In genomic region chr17:86812029-86812428, GRCm38 (mm10) we compare ENCODE assay signal across 9 mouse cellular contexts. TPM values are rescaled to one million over a fixed set of nuclear protein-coding genes. Genes with fewer than 3 reads are reported as not detected.
DNase-seq lines count a peak whose midpoint lies in the region; ATAC-seq and TF ChIP-seq lines count a peak whose summit lies in the region.
"Had no signal": no experiment of that assay in that cellular context is flagged by ENCODE, and none has a peak within 500 bp of the region (broad histone marks: within the 10 kb centered on the region; RNA-seq: fewer than 3 reads in every experiment).

No protein-coding gene starts in this region.

- TF ChIP-seq EP300 in CH12.LX (IDR thresholded peaks at IDR 0.05; ENCODE audit: low read length): no peak

- H3K9ac ChIP-seq in intestine, postnatal 0 days (ENCODE audit: low read depth, low read length): no peak overlapping the region
- no peak overlapping the region for H3K9ac ChIP-seq in intestine, embryonic 15.5 days
- no peak overlapping the region for H3K9ac ChIP-seq in CH12.LX (ENCODE audit: insufficient read depth, low read depth)
- H3K9ac ChIP-seq in neural tube, embryonic 15.5 days (replicated peaks): no peak overlapping the region

- ATAC-seq in intestine, postnatal 0 days: no peak
- no peak for ATAC-seq in intestine, embryonic 15.5 days
- ATAC-seq in neural tube, embryonic 15.5 days (ENCODE audit: low FRiP score): peak; percentile 47; the same call in 1 of the 2 replicates

- in situ Hi-C loops in CH12.LX (cut with MboI; ENCODE audit: low pct_ligation_motif_present, low pct_unique_long_range_greater_than_20kb, low sequenced_read_pairs): loop anchor here (25.0 kb wide), 1 partner anchor 300 kb away; the partner anchor contains the start of gene Gm10309

- no peaks in the 10 kb centered on the region for H3K79me2 ChIP-seq in CH12.LX (replicated peaks; ENCODE audit: control insufficient read depth, extremely low read depth, insufficient read depth, poor library complexity, severe bottlenecking)

- no peaks in the 10 kb centered on the region for H3K27me3 ChIP-seq in intestine, postnatal 0 days (replicated peaks; ENCODE audit: control insufficient read depth, insufficient read depth, low read length)
- H3K27me3 ChIP-seq in intestine, embryonic 15.5 days (replicated peaks): no peaks in the 10 kb centered on the region
- peaks cover under 1% of the 10 kb centered on the region for H3K27me3 ChIP-seq in CH12.LX (replicated peaks)
- no peaks in the 10 kb centered on the region for H3K27me3 ChIP-seq in neural tube, embryonic 15.5 days (replicated peaks)

- WGBS in intestine, postnatal 0 days: 2% methylated on average over 4 of the region's 4 CpGs
- 3% methylated on average over 4 of the region's 4 CpGs for WGBS in intestine, embryonic 15.5 days
- WGBS in neural tube, embryonic 15.5 days: 0% methylated on average over 4 of the region's 4 CpGs

- TF ChIP-seq POLR2A in CH12.LX (IDR thresholded peaks at IDR 0.05; ENCODE audit: low read depth, low read length): no peak

- H3K4me3 ChIP-seq in intestine, postnatal 0 days (ENCODE audit: low read depth, low read length): no peak overlapping the region
- H3K4me3 ChIP-seq in intestine, embryonic 15.5 days (replicated peaks): no peak overlapping the region
- H3K4me3 ChIP-seq in CH12.LX (replicated peaks in 1 of 3; ENCODE audit: low read depth in 2 of 3, low read length in 2 of 3, poor library complexity in 1 of 3): no peak overlapping the region
- H3K4me3 ChIP-seq in neural tube, embryonic 15.5 days (replicated peaks): no peak overlapping the region
- H3K4me3 ChIP-seq: megakaryocyte, embryonic 14.5 days had no signal

- H3K36me3 ChIP-seq in intestine, postnatal 0 days (ENCODE audit: control insufficient read depth, insufficient read depth): peaks cover 15% of the 10 kb centered on the region
- H3K36me3 ChIP-seq in intestine, embryonic 15.5 days: no peaks in the 10 kb centered on the region
- no peaks in the 10 kb centered on the region for H3K36me3 ChIP-seq in CH12.LX (replicated peaks in 1 of 2; ENCODE audit: control insufficient read depth in 1 of 2, insufficient read depth in 1 of 2, low read length in 1 of 2)
- no peaks in the 10 kb centered on the region for H3K36me3 ChIP-seq in neural tube, embryonic 15.5 days

- dilution Hi-C loops in CH12.LX (cut with MboI; ENCODE audit: extremely low pct_ligation_motif_present, extremely low pct_unique_long_range_greater_than_20kb, low sequenced_read_pairs): no loop called here

- no peak overlapping the region for H3K4me2 ChIP-seq in intestine, postnatal 0 days (replicated peaks; ENCODE audit: low read depth)
- no peak overlapping the region for H3K4me2 ChIP-seq in intestine, embryonic 15.5 days (replicated peaks)
- no peak overlapping the region for H3K4me2 ChIP-seq in CH12.LX (ENCODE audit: insufficient read depth, low read depth, poor library complexity, severe bottlenecking)
- H3K4me2 ChIP-seq in neural tube, embryonic 15.5 days: no peak overlapping the region

- DNase-seq in CH12.LX (ENCODE audit: extremely low read depth): peak; percentile 45
- DNase-seq in ZHBTc4 (ENCODE audit: low read depth, low spot score): peak; percentile 61
- DNase-seq in forelimb bud, embryonic 11.5 days (ENCODE audit: low read depth, low spot score): peak; percentile 24
- no peak for DNase-seq in testis, postnatal 10 days (ENCODE audit: low spot score)
- no peak for DNase-seq in natural killer cell, adult 2 months (ENCODE audit: low spot score in 2 of 2)

- no peak overlapping the region for H3K27ac ChIP-seq in intestine, postnatal 0 days (ENCODE audit: low read depth, low read length)
- H3K27ac ChIP-seq in intestine, embryonic 15.5 days: no peak overlapping the region
- H3K27ac ChIP-seq in CH12.LX (ENCODE audit: insufficient read depth, low read depth): no peak overlapping the region
- H3K27ac ChIP-seq in neural tube, embryonic 15.5 days (replicated peaks): no peak overlapping the region

- H3K4me1 ChIP-seq in intestine, postnatal 0 days (replicated peaks; ENCODE audit: control insufficient read depth, insufficient read depth, low read length): no peaks in the 10 kb centered on the region; the same call in 1 of the 2 replicates
- peaks cover 4% of the 10 kb centered on the region; the same call in 1 of the 2 replicates for H3K4me1 ChIP-seq in intestine, embryonic 15.5 days (replicated peaks)
- peaks cover 2 to 4% of the 10 kb centered on the region in 2 experiments; a peak in 1 of 4 replicates for H3K4me1 ChIP-seq in CH12.LX (ENCODE audit: control insufficient read depth in 1 of 2, insufficient read depth in 2 of 2)
- H3K4me1 ChIP-seq in neural tube, embryonic 15.5 days: peaks cover 4% of the 10 kb centered on the region
- H3K4me1 ChIP-seq: megakaryocyte, embryonic 14.5 days had no signal

- TF ChIP-seq RAD21 in CH12.LX (IDR thresholded peaks at IDR 0.05; ENCODE audit: low read depth, low read length): peak; percentile 79

- H3K9me3 ChIP-seq in intestine, postnatal 0 days (ENCODE audit: control insufficient read depth): no peaks in the 10 kb centered on the region
- no peaks in the 10 kb centered on the region for H3K9me3 ChIP-seq in intestine, embryonic 15.5 days
- H3K9me3 ChIP-seq in CH12.LX (replicated peaks; ENCODE audit: low read length): no peaks in the 10 kb centered on the region
- no peaks in the 10 kb centered on the region for H3K9me3 ChIP-seq in neural tube, embryonic 15.5 days (replicated peaks)
- H3K9me3 ChIP-seq: megakaryocyte, embryonic 14.5 days had no signal

- peak; percentile 77 for TF ChIP-seq CTCF in intestine, postnatal 0 days (IDR thresholded peaks at IDR 0.05; ENCODE audit: low read depth)
- peak; percentile 35 to 84 for TF ChIP-seq CTCF in CH12.LX (conservative IDR thresholded peaks at IDR 0.05 in 1 of 2, IDR thresholded peaks at IDR 0.05 in 1 of 2; ENCODE audit: low read depth in 2 of 2, low read length in 2 of 2)

TF ChIP-seq in CH12.LX, 34 proteins besides CTCF, POLR2A, EP300 and RAD21:
- no peak for TF ChIP-seq CHD1 (IDR thresholded peaks at IDR 0.05; ENCODE audit: low read depth, low read length)
- peak; percentile 70 for TF ChIP-seq ZC3H11A (IDR thresholded peaks at IDR 0.05; ENCODE audit: low read depth, low read length)
- peak; percentile 76 for TF ChIP-seq BHLHE40 (IDR thresholded peaks at IDR 0.05; ENCODE audit: low read depth, low read length)
- no peak for TF ChIP-seq CHD2 (IDR thresholded peaks at IDR 0.05; ENCODE audit: low read length)
- peak; percentile 44; the same call in 1 of the 2 replicates for TF ChIP-seq JUND (conservative IDR thresholded peaks at IDR 0.05; ENCODE audit: low read depth, low read length)
- TF ChIP-seq ZNF384 (IDR thresholded peaks at IDR 0.05; ENCODE audit: low read depth, low read length): no peak
- no peak for TF ChIP-seq ETS1 (conservative IDR thresholded peaks at IDR 0.05; ENCODE audit: low read depth, low read length)
- 0 out of 2 replicates have a peak, but pooled peaks have one; percentile 45 for TF ChIP-seq MAZ (IDR thresholded peaks at IDR 0.05; ENCODE audit: low read depth, low read length)
- TF ChIP-seq IRF4 (IDR thresholded peaks at IDR 0.05; ENCODE audit: low read depth, low read length): peak; percentile 32; the same call in 1 of the 2 replicates
- peak; percentile 88 for TF ChIP-seq SMC3 (IDR thresholded peaks at IDR 0.05; ENCODE audit: low read depth, low read length)
- peak; percentile 65 for TF ChIP-seq MAX (IDR thresholded peaks at IDR 0.05; ENCODE audit: low read length)
- TF ChIP-seq E2F4 (IDR thresholded peaks at IDR 0.05; ENCODE audit: insufficient replicate concordance, low read depth, low read length): 0 out of 2 replicates have a peak, but pooled peaks have one; percentile 45
- peak; percentile 59; the same call in 1 of the 2 replicates for TF ChIP-seq MAFK (IDR thresholded peaks at IDR 0.05; ENCODE audit: insufficient replicate concordance, low read length)

RNA-seq across cellular contexts. Expression of gene Epas1, which starts 58.5 kb away (rescaled TPM):
- polyA plus RNA-seq in intestine, postnatal 0 days (2015; fragmentation: Nextera tagmentation; extraction: Ambion mirVana): 7.4 and 8.7 TPM in 2 replicates
- 3.8 and 4.0 TPM in 2 replicates for polyA plus RNA-seq in intestine, embryonic 15.5 days (2015; fragmentation: Nextera tagmentation; extraction: Ambion mirVana)
- 0.08 and 0.17 TPM in 2 replicates for total RNA-seq in CH12.LX (2012; rRNA removed)
- 0.07 and 0.11 TPM in 2 replicates for total RNA-seq in CH12.LX (2014; rRNA removed)
- polyA plus RNA-seq in CH12.LX (2012; ENCODE audit: insufficient read length, low read depth): 0.14 and 0.16 TPM in 2 replicates
- 4.5 and 6.1 TPM in 2 replicates for polyA plus RNA-seq in neural tube, embryonic 15.5 days (2015; fragmentation: Nextera tagmentation; extraction: Ambion mirVana)

Comparison
In these comparisons a context has a peak if more than half of its experiments do, and no peak if none do; other contexts are left out.
1. DNase-seq: peak in CH12.LX (single experiment), ZHBTc4 (single experiment) and forelimb bud, embryonic 11.5 days (single experiment); none in testis, postnatal 10 days (single experiment) and natural killer cell, adult 2 months (0 of 2).